ENCODE assay signal across 17 mouse cellular contexts in genomic region chr7:120746029-120746428, GRCm38 (mm10). TPM values are rescaled to one million over a fixed set of nuclear protein-coding genes. Genes with fewer than 3 reads are reported as not detected.
DNase-seq lines count a peak whose midpoint lies in the region; ATAC-seq lines count a peak whose summit lies in the region.
"Had no signal": no experiment of that assay in that cellular context is flagged by ENCODE, and none has a peak within 500 bp of the region (broad histone marks: within the 10 kb centered on the region; RNA-seq: fewer than 3 reads in every experiment).

No protein-coding gene starts in this region.

- no peak overlapping the region for H3K27ac ChIP-seq in intestine, embryonic 15.5 days
- H3K27ac ChIP-seq in intestine, embryonic 16.5 days (ENCODE audit: low read length), result no peak overlapping the region
- no peak overlapping the region; the same call in 1 of the 2 replicates for H3K27ac ChIP-seq in lung, embryonic 16.5 days (ENCODE audit: low read length)
- H3K27ac ChIP-seq in heart, embryonic 16.5 days (ENCODE audit: low read length), result peak overlapping the region; percentile 58
- no peak overlapping the region for H3K27ac ChIP-seq in midbrain, embryonic 10.5 days (replicated peaks)
- H3K27ac ChIP-seq: hindbrain, postnatal 0 days; layer of hippocampus, adult 2 months; liver, embryonic 14.5 days; midbrain, embryonic 12.5 days had no signal

- no peaks in the 10 kb centered on the region for H3K9me3 ChIP-seq in intestine, embryonic 15.5 days
- no peaks in the 10 kb centered on the region for H3K9me3 ChIP-seq in intestine, embryonic 16.5 days (ENCODE audit: control insufficient read depth, low read length)
- no peaks in the 10 kb centered on the region for H3K9me3 ChIP-seq in lung, embryonic 16.5 days (ENCODE audit: control insufficient read depth, low read length)
- H3K9me3 ChIP-seq in heart, embryonic 16.5 days (replicated peaks; ENCODE audit: control insufficient read depth, low read length), result no peaks in the 10 kb centered on the region
- no peaks in the 10 kb centered on the region for H3K9me3 ChIP-seq in midbrain, embryonic 10.5 days (replicated peaks)
- H3K9me3 ChIP-seq: midbrain, embryonic 12.5 days had no signal

- no peaks in the 10 kb centered on the region for H3K4me1 ChIP-seq in intestine, embryonic 15.5 days (replicated peaks)
- no peaks in the 10 kb centered on the region for H3K4me1 ChIP-seq in intestine, embryonic 16.5 days (ENCODE audit: control insufficient read depth, insufficient read depth, low read length)
- peaks cover 3% of the 10 kb centered on the region for H3K4me1 ChIP-seq in lung, embryonic 16.5 days (replicated peaks; ENCODE audit: control insufficient read depth, insufficient read depth, low read length)
- peaks cover 7% of the 10 kb centered on the region; the same call in 1 of the 2 replicates for H3K4me1 ChIP-seq in heart, embryonic 16.5 days (ENCODE audit: control insufficient read depth, insufficient read depth, low read length)
- no peaks in the 10 kb centered on the region for H3K4me1 ChIP-seq in midbrain, embryonic 10.5 days

- 51% methylated on average over 3 of the region's 3 CpGs for WGBS in intestine, embryonic 15.5 days
- 60% methylated on average over 3 of the region's 3 CpGs for WGBS in intestine, embryonic 16.5 days
- WGBS in lung, embryonic 16.5 days, result 40% methylated on average over 3 of the region's 3 CpGs
- 35% methylated on average over 3 of the region's 3 CpGs for WGBS in heart, embryonic 16.5 days
- WGBS in midbrain, embryonic 10.5 days, result 83% methylated on average over 3 of the region's 3 CpGs

- H3K36me3 ChIP-seq in intestine, embryonic 15.5 days, result no peaks in the 10 kb centered on the region
- H3K36me3 ChIP-seq in intestine, embryonic 16.5 days (ENCODE audit: control insufficient read depth, insufficient read depth, low read length), result no peaks in the 10 kb centered on the region
- no peaks in the 10 kb centered on the region for H3K36me3 ChIP-seq in lung, embryonic 16.5 days (ENCODE audit: control insufficient read depth, insufficient read depth, low read length)
- no peaks in the 10 kb centered on the region for H3K36me3 ChIP-seq in heart, embryonic 16.5 days (ENCODE audit: control insufficient read depth, insufficient read depth)
- no peaks in the 10 kb centered on the region for H3K36me3 ChIP-seq in midbrain, embryonic 10.5 days
- H3K36me3 ChIP-seq: midbrain, embryonic 12.5 days had no signal

- H3K9ac ChIP-seq in intestine, embryonic 15.5 days, result no peak overlapping the region
- no peak overlapping the region for H3K9ac ChIP-seq in intestine, embryonic 16.5 days (ENCODE audit: low read depth, low read length)
- H3K9ac ChIP-seq in lung, embryonic 16.5 days (ENCODE audit: low read length), result no peak overlapping the region
- H3K9ac ChIP-seq in heart, embryonic 16.5 days (ENCODE audit: low read length), result no peak overlapping the region
- H3K9ac ChIP-seq: forebrain, postnatal 0 days; liver, embryonic 14.5 days; midbrain, embryonic 12.5 days had no signal

- no peak for DNase-seq in lung, postnatal 4 days
- peak; percentile 38 for DNase-seq in lung, postnatal 10 days
- no peak for DNase-seq in midbrain, embryonic 10.5 days (ENCODE audit: low spot score)
- no peak for DNase-seq in cerebellum, adult 9-10 months
- DNase-seq: cerebellum, adult 2 months; forebrain, postnatal 0 days; spleen, adult 18-20 months; thymus, adult 18-20 months had no signal

- H3K27me3 ChIP-seq in intestine, embryonic 15.5 days (replicated peaks), result no peaks in the 10 kb centered on the region
- H3K27me3 ChIP-seq in intestine, embryonic 16.5 days (replicated peaks; ENCODE audit: control insufficient read depth, insufficient read depth, low read length), result no peaks in the 10 kb centered on the region
- H3K27me3 ChIP-seq in lung, embryonic 16.5 days (ENCODE audit: control insufficient read depth, insufficient read depth, low read depth, low read length), result no peaks in the 10 kb centered on the region
- no peaks in the 10 kb centered on the region for H3K27me3 ChIP-seq in heart, embryonic 16.5 days (ENCODE audit: control insufficient read depth, insufficient read depth, low read length)
- no peaks in the 10 kb centered on the region for H3K27me3 ChIP-seq in midbrain, embryonic 10.5 days (ENCODE audit: low read depth, poor library complexity, severe bottlenecking)
- H3K27me3 ChIP-seq: midbrain, embryonic 12.5 days; Patski had no signal

- no peak overlapping the region for H3K4me3 ChIP-seq in intestine, embryonic 15.5 days (replicated peaks)
- no peak overlapping the region for H3K4me3 ChIP-seq in intestine, embryonic 16.5 days (ENCODE audit: low read length)
- H3K4me3 ChIP-seq in lung, embryonic 16.5 days (ENCODE audit: low read length), result no peak overlapping the region
- H3K4me3 ChIP-seq in heart, embryonic 16.5 days (ENCODE audit: low read length), result no peak overlapping the region
- H3K4me3 ChIP-seq in midbrain, embryonic 10.5 days, result no peak overlapping the region
- H3K4me3 ChIP-seq: layer of hippocampus, adult 2 months; midbrain, embryonic 12.5 days had no signal

- H3K4me2 ChIP-seq in intestine, embryonic 15.5 days (replicated peaks), result no peak overlapping the region
- H3K4me2 ChIP-seq in intestine, embryonic 16.5 days (ENCODE audit: low read depth, low read length), result no peak overlapping the region
- no peak overlapping the region for H3K4me2 ChIP-seq in lung, embryonic 16.5 days (ENCODE audit: low read depth, low read length)
- H3K4me2 ChIP-seq in heart, embryonic 16.5 days (ENCODE audit: low read depth, low read length), result no peak overlapping the region
- H3K4me2 ChIP-seq: midbrain, embryonic 12.5 days had no signal

- ATAC-seq in intestine, embryonic 15.5 days, result peak; percentile 36; the same call in 1 of the 2 replicates
- no peak for ATAC-seq in intestine, embryonic 16.5 days
- peak; percentile 89 for ATAC-seq in lung, embryonic 16.5 days (ENCODE audit: low read depth)
- ATAC-seq in heart, embryonic 16.5 days (replicated peaks; ENCODE audit: extremely low read depth, insufficient read depth, low FRiP score), result peak; percentile 65
- ATAC-seq: forebrain, postnatal 0 days; hindbrain, postnatal 0 days; Patski had no signal

RNA-seq across cellular contexts. Expression of gene Vwa3a, which starts 6.9 kb away (rescaled TPM):
- 0.24 and 0.29 TPM in 2 replicates for polyA plus RNA-seq in intestine, embryonic 15.5 days (2015; fragmentation: Nextera tagmentation; extraction: Ambion mirVana)
- polyA plus RNA-seq in intestine, embryonic 16.5 days (2015; fragmentation: Nextera tagmentation; extraction: Ambion mirVana), result 0.38 and 0.44 TPM in 2 replicates
- 2.3 and 2.9 TPM in 2 replicates for polyA plus RNA-seq in lung, embryonic 16.5 days (2015; fragmentation: Nextera tagmentation; extraction: Ambion mirVana)
- 1.0 TPM in 2 replicates for polyA plus RNA-seq in heart, embryonic 16.5 days (2015; fragmentation: Nextera tagmentation; extraction: Ambion mirVana)
- polyA plus RNA-seq in midbrain, embryonic 10.5 days (2016; fragmentation: Nextera tagmentation; extraction: Ambion mirVana), result 0.07 and 0.12 TPM in 2 replicates
